Mouse (Mus musculus) myocyte (in vitro differentiated cells): ENCODE results near the gene Gpr4.

Experiments
- CEBPB ChIP-seq: IDR thresholded peaks from 2 replicates; pipeline ENCODE4 v1.6.1; 2011; ENCODE audit warnings: mild to moderate bottlenecking, moderate library complexity; ENCODE audit not compliant: poor library complexity, insufficient read depth, severe bottlenecking
- E2F4 ChIP-seq: IDR thresholded peaks from one replicate; pipeline ENCODE4 v1.6.1; 2011; ENCODE audit warnings: mild to moderate bottlenecking, control low read depth, moderate library complexity; ENCODE audit not compliant: insufficient read depth
- MAX ChIP-seq: IDR thresholded peaks from one replicate; pipeline ENCODE4 v1.6.1; 2011; ENCODE audit warnings: low read depth, mild to moderate bottlenecking, control low read depth
- MYOD1 ChIP-seq, 3 experiments: IDR thresholded peaks; one replicate each; pipeline ENCODE4 v1.6.1; 2011; ENCODE audit warnings: control low read depth in 2 of 3, low read depth in 2 of 3, mild to moderate bottlenecking in 2 of 3, moderate library complexity in 1 of 3; ENCODE audit not compliant: insufficient read length in 2 of 3, control insufficient read depth in 1 of 3
- MYOG ChIP-seq, 3 experiments: IDR thresholded peaks; one replicate each; pipeline ENCODE4 v1.6.1; 2011; ENCODE audit warnings: control low read depth in 2 of 3, low read depth in 2 of 3, mild to moderate bottlenecking in 2 of 3; ENCODE audit not compliant: insufficient read length in 2 of 3, control insufficient read depth in 1 of 3, insufficient read depth in 1 of 3
- POLR2A ChIP-seq: IDR thresholded peaks from one replicate; pipeline ENCODE4 v1.6.1; 2011; ENCODE audit warnings: low read depth, mild to moderate bottlenecking, control low read depth, moderate library complexity; ENCODE audit not compliant: insufficient read length
- POLR2AphosphoS2 ChIP-seq: IDR thresholded peaks from one replicate; pipeline ENCODE4 v1.6.1; 2011; ENCODE audit warnings: low read depth, control low read depth; ENCODE audit not compliant: insufficient read length
- REST ChIP-seq: IDR thresholded peaks from one replicate; pipeline ENCODE4 v1.6.1; 2011; ENCODE audit warnings: mild to moderate bottlenecking, control low read depth, moderate library complexity; ENCODE audit not compliant: insufficient read depth, insufficient read length
- SRF ChIP-seq: IDR thresholded peaks from one replicate; pipeline ENCODE4 v1.6.1; 2011; ENCODE audit warnings: low read depth; ENCODE audit not compliant: control insufficient read depth, insufficient read length
- TCF12 ChIP-seq: IDR thresholded peaks from one replicate; pipeline ENCODE4 v1.6.1; 2011; ENCODE audit warnings: mild to moderate bottlenecking, control low read depth; ENCODE audit not compliant: poor library complexity, insufficient read depth, severe bottlenecking
- TCF3 ChIP-seq: IDR thresholded peaks from one replicate; pipeline ENCODE4 v1.6.1; 2011; ENCODE audit warnings: low read depth, control low read depth; ENCODE audit not compliant: insufficient read length
- USF1 ChIP-seq: IDR thresholded peaks from one replicate; pipeline ENCODE4 v1.6.1; 2011; ENCODE audit warnings: low read depth, mild to moderate bottlenecking, control low read depth, moderate library complexity

DNA sequence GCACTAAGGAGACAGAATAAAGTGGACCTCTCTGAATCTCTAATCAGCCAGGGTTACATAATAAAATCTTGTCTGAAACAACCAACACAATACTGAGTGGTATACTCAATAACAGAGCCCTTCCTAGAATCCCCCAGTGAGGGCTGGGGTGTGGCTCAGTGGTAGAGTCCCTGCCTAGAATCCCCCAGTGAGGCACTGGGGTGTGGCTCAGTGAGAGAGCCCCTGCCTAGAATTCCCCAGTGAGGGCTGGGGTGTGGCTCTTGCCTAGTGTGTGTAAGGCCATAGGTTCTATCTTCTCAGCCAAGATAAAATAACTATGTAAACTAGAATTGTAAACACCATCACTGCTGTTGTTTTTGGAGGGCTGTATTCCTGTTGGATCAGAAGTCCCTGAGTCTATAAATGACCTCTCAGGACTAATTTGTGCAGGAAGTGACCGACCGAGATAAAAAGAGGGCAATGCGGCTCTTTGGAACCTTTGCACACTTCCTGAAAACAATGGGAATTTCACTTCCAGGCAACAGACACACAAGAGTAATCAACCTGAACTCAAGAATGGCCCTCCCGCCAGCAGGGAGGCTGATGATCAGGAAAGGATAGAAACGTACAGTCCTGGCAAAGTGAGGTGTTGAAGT is 1.2 kb upstream of the Gpr4 start:
- no peak for TF ChIP-seq POLR2A
- no peak for TF ChIP-seq MAX
- no peak for TF ChIP-seq MYOD1 (IDR thresholded peaks at IDR 0.05; ENCODE audit: control insufficient read depth in 1 of 3, insufficient read length in 2 of 3, low read depth in 2 of 3)
- TF ChIP-seq CEBPB = no peak
- TF ChIP-seq TCF12 = no peak
- TF ChIP-seq MYOG (IDR thresholded peaks at IDR 0.05; ENCODE audit: control insufficient read depth in 1 of 3, insufficient read depth in 1 of 3, insufficient read length in 2 of 3, low read depth in 2 of 3) = no peak
- TF ChIP-seq SRF = no peak
- no peak for TF ChIP-seq POLR2AphosphoS2
- TF ChIP-seq E2F4 = no peak
- no peak for TF ChIP-seq USF1
- TF ChIP-seq TCF3 = no peak
- TF ChIP-seq REST = no peak
